Mouse (Mus musculus) olfactory bulb, adult 2 months (tissue): Measurements from ENCODE around the gene Hist1h1t. TPM values are rescaled to one million over a fixed set of nuclear protein-coding genes. Genes with fewer than 3 reads are reported as not detected.
"Not testable (repeated sequence)": the region's sequence is repeated elsewhere in the genome, so short reads cannot be mapped to it uniquely, and the experiment has no call there.

ENCODE experiments used
- H3K27ac ChIP-seq: fragments of 200-500 bp; 2 replicates; pipeline ENCODE4 v1.5.1; 2012; ENCODE audit warnings: low read depth, low read length; ENCODE audit not compliant: insufficient read depth
- H3K4me1 ChIP-seq: fragments of 200-500 bp; 2 replicates; pipeline ENCODE4 v1.6.1; 2012; ENCODE audit warnings: low read length; ENCODE audit not compliant: control insufficient read depth, insufficient read depth
- H3K4me3 ChIP-seq: fragments of 200-500 bp; 2 replicates; pipeline ENCODE4 v1.5.1; 2012; ENCODE audit warnings: mild to moderate bottlenecking, low read depth, low read length, moderate library complexity; ENCODE audit not compliant: insufficient read depth
- CTCF ChIP-seq: fragments of 200-500 bp; IDR thresholded peaks from 2 replicates; pipeline ENCODE4 v1.5.1; 2012; ENCODE audit warnings: low read depth, mild to moderate bottlenecking, low read length, moderate library complexity; ENCODE audit not compliant: insufficient read depth
- POLR2A ChIP-seq: fragments of 200-500 bp; IDR thresholded peaks from 2 replicates; pipeline ENCODE4 v1.6.1; 2012; ENCODE audit warnings: mild to moderate bottlenecking, low read depth, low read length, moderate library complexity; ENCODE audit not compliant: insufficient read depth
- WGBS: fragments of 180-500 bp; shearing (Covaris S2); methylation state at CpG from one replicate; pipeline ENCODE4 v1.1.7; 2018; 5-methylcytosine and 5-hydroxymethylcytosine counted together
- polyA plus RNA-seq: library from polyadenylated mRNA; stranded (reverse); fragments of >200 nt; gene quantifications from 2 replicates; pipeline ENCODE4 v1.2.4, GENCODE M21; 2012; ENCODE audit warnings: low replicate concordance; ENCODE audit not compliant: missing spikeins, insufficient read depth, insufficient read length

The Hist1h1t gene
- polyA plus RNA-seq, 1 experiment, result not detected

DNA sequence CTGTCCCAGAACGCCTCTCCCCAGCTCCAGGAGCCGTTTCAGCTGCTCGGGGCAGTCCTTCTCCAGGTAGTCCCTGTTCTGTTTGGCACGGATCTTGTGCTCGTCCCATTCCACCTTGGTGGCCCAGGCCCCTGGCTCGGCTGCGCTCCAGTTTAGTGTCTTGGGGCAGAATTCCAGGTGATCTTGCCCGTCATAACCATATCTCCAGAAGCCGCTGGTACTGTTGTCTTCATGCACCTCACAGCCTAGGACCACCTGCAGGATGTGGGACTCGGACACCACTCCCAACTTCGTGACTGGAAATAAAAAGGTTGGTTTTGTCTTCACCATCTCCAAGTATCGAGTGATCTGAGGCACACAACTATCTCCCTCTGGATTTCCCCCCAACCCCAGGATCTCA lies 11.2 kb downstream of the Hist1h1t start:
- Histone ChIP-seq H3K27ac (no peak overlapping the region), H3K4me1 (no peaks in the 10 kb centered on the region), H3K4me3 (no peak overlapping the region)
- WGBS, result 95% methylated on average over 12 of the region's 12 CpGs
- TF ChIP-seq CTCF (no peak), POLR2A (no peak)

DNA sequence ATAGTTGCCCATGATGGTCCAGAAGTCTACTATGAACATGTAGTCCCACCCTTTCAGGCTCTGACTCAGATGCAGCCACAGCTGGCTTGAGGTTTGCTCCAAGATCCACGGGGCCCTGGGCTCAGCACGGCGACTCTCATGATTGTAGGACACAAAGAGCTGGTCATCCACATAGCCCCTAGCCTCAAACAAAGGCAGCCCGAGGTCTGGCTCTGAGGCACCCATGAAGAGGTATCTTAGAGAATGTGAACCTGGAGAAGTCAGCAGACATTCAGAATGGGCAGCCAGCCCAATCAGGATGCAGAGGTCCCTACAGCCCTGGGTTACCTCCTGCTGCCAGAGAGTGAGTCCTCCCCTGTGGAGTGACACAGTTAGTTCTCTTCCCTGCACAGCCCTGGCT lies 12.4 kb downstream of the Hist1h1t start:
- H3K4me1 ChIP-seq, result no peaks in the 10 kb centered on the region
- TF ChIP-seq CTCF (no peak), POLR2A (no peak)

DNA sequence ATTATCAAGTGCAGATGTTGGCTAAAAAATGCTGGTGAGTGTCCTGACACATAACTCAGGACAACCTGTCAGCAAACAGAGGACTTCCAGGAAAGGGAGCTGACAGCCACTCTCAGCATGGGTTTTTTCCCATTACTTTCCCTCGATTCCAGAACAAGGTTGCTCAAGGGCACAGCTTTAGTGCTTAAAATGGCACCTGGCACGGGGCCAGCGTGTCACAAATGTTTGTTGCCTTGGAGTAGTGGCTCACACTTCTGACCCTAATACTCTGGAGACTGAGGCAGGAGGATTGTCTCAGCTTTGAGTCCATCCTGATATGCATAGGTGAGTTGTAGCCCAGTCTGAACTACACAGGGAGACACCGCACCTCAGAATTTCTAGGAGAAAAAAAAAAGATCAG lies 13.0 kb downstream of the Hist1h1t start:
- TF ChIP-seq POLR2A, result no peak
- TF ChIP-seq CTCF, result no peak
- Histone ChIP-seq H3K27ac (no peak overlapping the region), H3K4me3 (no peak overlapping the region), H3K4me1 (no peaks in the 10 kb centered on the region)
- WGBS, result 67% methylated on average over 4 of the region's 4 CpGs

More for the DNA sequence above, 12.4 kb downstream of the Hist1h1t start:
- Histone ChIP-seq H3K4me3 (no peak overlapping the region), H3K27ac (no peak overlapping the region)
- WGBS, result 90% methylated on average over 4 of the region's 4 CpGs

DNA sequence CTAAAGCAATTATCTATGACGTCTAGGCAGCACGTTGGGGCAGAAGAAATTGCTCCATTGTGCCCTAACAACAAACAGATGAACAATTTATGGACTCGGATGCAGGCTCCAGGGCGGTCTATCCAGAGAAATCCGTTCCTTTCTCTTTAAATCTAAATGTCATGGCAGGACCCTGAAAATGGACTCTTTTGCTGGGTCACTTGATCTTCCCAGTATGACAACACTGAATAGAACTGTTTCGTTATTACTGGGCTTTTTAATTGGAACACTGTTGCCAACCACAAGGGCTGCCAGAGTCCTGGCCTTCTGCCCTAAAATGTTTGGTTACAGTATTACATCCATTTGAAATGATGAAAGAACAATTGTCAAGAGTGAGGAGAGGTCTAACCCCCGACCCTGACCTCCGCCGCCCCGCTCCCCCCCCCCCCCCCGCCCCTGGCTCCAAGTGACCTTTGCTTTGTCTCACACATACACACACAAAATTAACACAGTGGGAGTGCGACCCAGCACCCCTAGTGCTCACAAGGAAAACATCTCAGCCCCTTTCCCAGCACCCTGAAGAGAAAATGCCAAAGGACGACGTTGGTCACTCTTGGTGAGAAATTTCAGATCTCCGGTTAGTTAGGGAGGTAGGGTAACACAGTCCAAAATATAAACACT lies 14.2 kb downstream of the Hist1h1t start:
- Histone ChIP-seq H3K4me3 (peak overlapping the region; percentile 48), H3K27ac (0 out of 2 replicates have a peak overlapping the region, but pooled peaks have one; percentile 46), H3K4me1 (no peaks in the 10 kb centered on the region)
- 16% methylated on average over 15 of the region's 15 CpGs for WGBS
- TF ChIP-seq CTCF, result no peak
- no peak for TF ChIP-seq POLR2A

DNA sequence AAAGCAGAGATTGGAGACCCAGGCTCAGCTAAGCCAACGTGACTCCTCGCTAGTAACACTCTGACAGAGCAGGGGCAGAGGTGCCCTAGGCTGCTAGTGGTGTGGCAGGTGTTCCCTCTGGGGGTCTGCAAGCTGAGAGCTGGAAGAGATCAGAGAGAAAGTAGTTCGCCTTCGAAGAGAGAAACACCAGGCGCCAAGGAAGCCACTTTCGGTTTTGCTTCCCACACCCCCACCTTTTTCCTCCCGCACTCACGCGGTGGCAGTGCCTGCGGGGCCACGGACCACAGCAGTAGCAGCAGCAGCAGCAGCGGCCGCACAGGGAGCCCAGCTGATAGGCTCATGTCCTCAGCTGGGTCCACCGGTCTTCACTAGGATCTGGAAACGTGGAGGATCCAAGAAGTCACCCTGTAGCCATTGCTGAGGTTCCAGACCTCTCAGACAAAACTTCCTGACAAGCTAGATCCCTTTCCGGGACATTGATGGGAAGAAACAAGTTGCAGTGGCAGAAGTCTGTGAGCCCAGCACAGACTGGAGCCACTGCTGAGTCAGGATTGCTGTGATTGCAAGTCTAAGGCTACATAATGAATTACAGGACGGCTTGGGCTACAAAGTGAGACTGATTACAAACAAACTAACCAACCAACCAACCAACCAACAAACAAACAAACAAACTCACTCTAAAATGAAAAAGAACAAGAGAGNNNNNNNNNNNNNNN lies 14.9 kb downstream of the Hist1h1t start, which contains the start of gene Hfe:
Gene Hfe, minus strand, starts transcription at position 481 of the 716 bp plus-strand sequence.
- Histone ChIP-seq H3K27ac (0 out of 2 replicates have a peak within 1 kb of the TSS, but pooled peaks have one; percentile 46), H3K4me3 (peak within 1 kb of the TSS; percentile 48), H3K4me1 (no peaks in the 10 kb centered on the region)
- TF ChIP-seq POLR2A (no peak), CTCF (no peak)
- WGBS, result 2% methylated on average over 17 of the region's 17 CpGs

DNA sequence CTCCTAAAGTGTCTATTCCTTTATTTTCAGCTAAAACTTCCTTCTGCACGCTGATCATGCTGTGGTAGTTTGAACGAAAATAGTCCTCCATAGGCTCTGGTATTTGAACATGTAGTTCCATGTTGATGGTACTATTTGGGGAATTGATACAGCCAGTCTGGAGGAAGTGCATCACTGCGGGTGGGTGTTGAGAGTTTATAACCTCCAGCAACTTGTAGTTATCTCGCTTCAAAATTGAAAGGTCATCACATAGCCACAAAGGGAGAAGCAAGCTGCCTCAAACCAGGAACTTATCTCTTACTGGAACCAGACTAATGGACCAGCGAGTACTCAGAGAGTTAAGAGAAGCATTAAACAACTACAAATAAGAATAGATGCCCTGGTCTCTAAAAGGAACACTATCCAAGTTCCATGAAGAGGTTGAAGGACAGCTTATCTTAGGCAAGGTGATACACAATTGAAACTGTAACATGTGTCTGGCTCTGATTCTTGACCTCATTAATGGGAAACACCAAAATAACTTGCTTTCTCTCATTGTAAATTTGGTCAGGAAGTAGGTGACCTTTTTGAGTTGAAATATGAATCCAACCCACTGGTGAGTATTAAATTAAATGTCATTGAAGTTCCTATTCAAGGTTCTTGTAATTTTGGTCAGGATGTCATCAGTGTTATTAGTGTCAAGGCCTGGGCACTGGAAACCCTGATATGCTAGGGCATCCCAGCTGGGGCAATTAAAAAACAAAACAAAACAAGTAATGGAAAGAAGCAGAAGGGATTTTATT lies 20.8 kb downstream of the Hist1h1t start:
- Histone ChIP-seq H3K4me1 (no peaks in the 10 kb centered on the region), H3K27ac (no peak overlapping the region), H3K4me3 (no peak overlapping the region)
- WGBS, result 87% methylated on average over 5 of the region's 5 CpGs
- TF ChIP-seq CTCF (no peak), POLR2A (no peak)

DNA sequence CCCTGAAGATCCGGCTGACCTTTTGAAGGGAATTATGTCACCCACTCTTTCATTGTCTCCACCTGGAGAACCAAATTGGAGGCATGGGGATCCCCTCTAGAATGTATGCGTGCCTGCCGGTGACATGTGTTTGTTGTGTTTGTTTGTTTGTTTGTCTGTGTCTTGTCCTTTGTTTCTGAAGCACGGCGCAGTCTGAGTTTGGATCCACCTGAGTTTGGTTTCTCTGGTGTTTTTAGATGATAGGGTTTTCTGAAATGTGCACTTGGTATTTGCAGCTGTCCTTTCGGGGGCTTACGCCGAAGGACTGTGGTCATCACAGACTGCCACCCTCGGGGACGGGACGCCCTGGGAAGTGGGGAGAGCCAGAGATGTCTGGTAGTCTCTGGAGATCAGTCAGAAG lies 21.6 kb downstream of the Hist1h1t start:
- TF ChIP-seq POLR2A (no peak), CTCF (no peak)
- no peak overlapping the region for H3K27ac ChIP-seq
- WGBS, result 64% methylated on average over 11 of the region's 11 CpGs
- H3K4me1 ChIP-seq, result no peaks in the 10 kb centered on the region
- no peak overlapping the region for H3K4me3 ChIP-seq

DNA sequence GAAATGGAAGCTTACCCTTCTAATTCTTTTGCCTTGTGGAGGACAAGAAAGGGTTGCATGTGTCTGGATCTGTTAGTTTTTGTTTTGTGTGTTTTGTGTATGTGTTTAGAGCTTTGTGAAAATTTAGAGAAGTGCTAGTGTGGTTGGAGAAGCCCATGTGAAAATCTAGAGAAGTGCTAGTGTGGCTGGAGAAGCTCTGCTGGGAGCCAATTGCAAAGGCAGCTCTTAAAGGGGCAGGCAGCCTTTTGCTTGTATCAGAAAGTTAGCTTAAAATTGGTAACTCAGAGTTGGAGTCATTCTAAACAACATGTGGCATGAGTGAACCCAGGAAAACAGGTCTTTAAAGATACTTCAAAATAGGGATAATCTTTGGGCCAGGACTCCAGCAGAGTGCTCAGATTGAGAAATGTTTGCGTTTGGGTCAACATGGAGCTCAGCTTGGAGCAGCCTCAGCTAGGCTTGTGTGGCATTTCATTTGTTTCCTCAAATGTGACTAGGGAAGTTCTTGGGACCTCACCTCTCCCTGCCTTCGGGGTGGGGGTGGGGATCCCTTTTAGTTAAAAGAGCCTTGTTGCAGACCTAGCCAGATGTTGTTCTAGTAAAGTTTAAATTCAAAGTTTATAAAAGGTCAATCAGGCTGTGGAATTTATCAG lies 22.1 kb downstream of the Hist1h1t start:
- H3K4me3 ChIP-seq, H3K4me1 ChIP-seq, H3K27ac ChIP-seq: not testable (repeated sequence)
- 23% methylated on average over 2 of the region's 2 CpGs for WGBS
